Mouse (Mus musculus) induced T-regulatory cell, adult 2 months (primary cell): ENCODE results near the gene Fbxl15.

Experiments
- DNase-seq: peaks from one replicate; pipeline ENCODE4 v3.0.0-alpha.2; 2012; ENCODE audit warnings: low read depth

Fbxl15 gene

GRCm38 (mm10) chr19:46347936-46348668 lies 20.1 kb downstream of the Fbxl15 start:
- peak; percentile 32 for DNase-seq

- DNase-seq = peak; percentile 81
Measured at GRCm38 (mm10) chr19:46348761-46349458, 20.9 kb downstream of the Fbxl15 start.

DNA sequence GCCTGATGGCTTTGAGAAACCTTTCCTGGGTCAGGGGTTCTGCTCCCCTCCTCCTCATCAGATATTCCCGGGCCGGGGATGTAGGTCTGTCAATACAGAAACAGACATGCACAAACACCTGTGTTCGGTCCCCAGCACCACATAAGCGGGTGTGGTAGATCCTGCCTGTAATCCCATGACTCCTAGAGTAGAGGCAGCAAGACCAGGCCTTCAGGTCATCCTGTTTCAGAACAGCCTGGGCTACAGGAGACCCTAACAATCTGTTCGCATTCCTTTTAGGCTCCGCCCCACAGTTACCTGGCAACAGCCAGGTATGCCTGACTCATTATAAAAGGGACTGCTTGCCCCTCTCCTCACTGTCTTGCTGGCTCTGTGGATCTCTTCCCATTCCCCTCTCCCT lies 21.6 kb downstream of the Fbxl15 start:
- DNase-seq = no peak

DNA sequence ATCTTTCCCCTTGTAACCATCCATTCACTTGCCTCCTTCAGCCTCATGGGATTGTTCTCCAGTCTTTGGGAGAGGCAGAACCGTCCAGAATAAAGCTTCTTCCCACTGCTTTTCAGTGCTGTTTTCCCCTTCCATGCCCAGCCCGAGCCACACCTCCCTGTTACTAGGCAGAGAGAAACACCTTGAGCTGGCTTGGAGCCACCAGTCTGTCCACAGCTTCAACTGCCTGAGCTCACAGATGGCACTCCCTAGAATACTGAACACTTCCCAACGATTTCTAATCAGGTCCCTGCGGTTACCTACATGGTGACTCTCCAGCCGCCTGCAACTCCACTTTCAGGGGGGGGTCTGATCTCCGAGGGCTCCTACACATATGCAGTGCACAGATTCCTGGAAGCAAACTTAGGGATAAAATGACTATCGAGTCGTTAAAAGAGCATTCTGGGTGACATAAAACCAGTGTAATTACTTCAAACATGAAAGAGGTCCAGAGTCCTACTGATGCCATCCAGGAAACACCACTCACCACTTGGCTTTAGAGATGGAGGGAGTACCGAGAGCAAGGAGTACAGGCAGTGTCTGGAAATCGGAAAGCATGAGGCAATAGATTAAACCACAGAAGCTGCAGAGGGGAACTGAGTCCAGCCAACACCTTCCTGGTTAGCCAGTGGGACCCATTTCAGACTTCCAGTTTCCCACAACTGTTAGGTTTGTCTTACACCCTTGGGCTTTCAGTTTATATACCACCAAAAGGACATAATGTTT lies 22.4 kb downstream of the Fbxl15 start, which contains the start of gene 2310034G01Rik:
2310034G01Rik (minus strand) TSS at position 135 of the 765 bp plus-strand sequence.
- no peak for DNase-seq

DNA sequence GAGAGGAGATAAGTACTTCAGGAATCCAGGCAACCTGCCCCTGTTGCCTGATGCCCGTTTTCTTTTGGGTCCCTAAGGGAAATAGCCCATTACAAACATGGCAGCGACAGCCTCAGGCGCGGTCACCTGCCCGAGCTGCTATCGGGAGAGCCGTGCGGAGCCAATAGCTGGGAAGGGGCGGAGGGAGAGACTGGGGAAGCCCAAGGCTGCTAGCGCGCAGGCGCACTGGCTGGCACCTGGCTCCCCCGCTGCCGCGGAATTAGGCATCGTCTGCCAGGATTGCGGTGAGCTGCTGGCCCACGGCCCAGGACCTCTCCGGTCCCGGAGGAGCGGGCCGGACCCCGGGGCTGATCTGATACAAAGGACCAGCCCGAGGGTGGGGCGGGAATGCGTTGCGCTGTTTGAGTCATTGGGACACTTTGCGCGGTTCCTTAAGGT lies 28.7 kb downstream of the Fbxl15 start:
- peak; percentile 92 for DNase-seq

DNA sequence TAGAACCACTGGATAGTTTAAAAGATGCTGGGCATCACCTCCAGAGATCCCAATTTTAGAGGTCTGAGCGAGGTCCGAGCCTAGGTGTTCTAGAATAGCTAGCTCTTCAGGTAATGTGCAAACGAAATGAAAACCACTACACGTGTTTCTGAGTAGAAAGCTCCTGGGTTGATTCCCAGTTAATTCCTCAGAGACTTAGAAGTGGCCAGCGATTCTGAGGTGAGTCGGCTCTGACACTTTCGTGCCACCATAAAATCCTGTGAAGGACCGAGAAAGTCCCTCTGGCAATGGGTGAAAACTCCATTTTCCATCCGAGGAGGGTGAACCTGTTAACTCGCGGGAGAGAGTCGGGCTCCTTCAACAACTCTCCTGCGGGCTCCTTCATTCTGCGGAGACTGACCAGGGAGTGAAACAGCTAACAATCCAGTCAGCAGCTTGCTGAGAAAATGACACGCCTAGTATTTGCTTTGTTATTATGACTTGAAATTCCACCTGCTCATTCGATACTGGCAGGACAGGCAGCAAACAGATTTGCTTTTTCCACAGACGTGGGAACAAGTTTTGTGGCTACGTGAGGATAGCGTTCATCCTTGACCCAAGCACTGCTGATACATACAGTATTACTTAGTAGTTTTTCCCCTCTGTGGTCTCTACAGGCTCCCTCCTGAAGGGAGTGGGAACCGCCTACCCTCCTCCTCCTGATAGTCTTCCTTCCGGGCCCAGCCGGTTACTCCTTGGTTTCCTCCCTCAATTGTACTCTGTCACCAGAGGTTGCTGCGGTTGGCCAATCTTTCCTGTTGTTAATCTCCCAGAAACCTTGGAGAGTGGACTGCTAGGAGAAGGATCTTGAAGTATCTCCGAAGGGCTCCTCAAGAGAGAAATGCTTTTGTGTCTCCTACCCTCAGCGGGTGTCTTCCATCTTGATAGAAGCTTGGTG lies 29.6 kb downstream of the Fbxl15 start:
- DNase-seq = peak; percentile 48

- no peak for DNase-seq
Measured at GRCm38 (mm10) chr19:46358381-46358780, 30.4 kb downstream of the Fbxl15 start.

- DNase-seq = no peak
Measured at GRCm38 (mm10) chr19:46362104-46362503, 34.1 kb downstream of the Fbxl15 start.

DNA sequence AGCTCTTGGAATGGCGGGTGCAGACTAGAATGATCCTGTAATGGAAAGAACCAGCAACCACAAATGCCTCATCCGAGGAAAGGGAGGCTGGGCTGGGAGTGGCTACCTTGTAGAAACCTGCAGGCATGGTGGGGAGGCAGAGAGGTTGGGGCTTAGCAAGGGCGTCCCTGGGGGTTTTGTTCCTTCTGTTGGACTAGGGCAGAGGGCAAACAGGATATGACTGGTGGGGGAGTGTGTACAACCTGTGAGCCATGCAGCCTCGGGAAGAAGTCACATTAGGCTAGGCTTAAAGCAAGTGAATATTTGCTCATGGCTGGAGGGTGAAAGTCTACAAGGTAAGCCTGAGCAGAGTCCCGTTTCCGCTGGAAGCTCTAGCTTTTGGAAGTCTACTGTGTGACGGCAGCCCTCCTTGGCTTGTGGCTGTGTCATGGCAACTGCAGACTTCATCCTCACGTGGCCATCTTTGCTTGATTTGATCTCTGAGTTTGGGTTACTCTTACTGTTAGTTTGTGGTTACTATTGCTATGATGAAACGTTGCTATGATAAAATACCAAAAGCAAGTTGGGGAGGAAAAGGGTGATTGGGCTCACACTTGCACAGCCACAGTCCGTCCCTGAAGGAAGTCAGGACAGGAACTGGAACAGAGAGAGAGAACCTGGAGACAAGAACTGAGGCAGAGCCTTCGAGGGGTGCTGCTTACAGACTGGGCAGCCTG lies 35.5 kb downstream of the Fbxl15 start:
- no peak for DNase-seq

GRCm38 (mm10) chr19:46367798-46368590 lies 40.0 kb downstream of the Fbxl15 start:
- no peak for DNase-seq

- DNase-seq = peak; percentile 41
Measured at GRCm38 (mm10) chr19:46369204-46369603, 41.2 kb downstream of the Fbxl15 start.

DNA sequence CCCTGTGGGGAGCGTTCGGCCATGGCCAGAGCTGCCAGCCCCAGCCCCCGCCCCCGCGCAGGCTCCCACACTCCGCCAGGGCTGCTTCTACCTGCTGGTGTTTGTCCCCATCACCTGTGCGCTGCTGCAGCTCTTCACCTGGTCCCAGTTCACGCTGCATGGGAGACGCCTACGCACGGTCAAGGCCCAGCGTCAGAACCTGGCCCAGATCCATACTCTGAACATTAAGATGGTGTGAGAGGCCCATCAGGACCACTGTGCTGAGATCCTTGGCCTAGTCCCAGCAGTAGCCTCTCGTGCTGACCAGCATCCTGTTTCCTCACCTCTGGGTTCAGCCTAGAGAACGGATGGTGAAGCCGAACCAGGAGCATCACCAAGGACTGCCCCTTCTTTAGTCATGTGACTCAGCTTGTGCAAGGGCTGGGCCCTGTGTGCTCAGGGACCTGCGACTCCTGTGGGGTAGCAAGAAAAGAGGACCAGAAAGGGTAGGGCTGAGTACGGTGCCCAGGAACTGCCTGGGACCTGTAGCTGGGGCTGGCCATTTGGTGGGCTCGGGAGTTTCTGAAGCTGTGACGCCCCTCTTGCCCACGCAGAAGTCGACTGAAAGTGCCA lies 46.6 kb downstream of the Fbxl15 start:
- no peak for DNase-seq

DNA sequence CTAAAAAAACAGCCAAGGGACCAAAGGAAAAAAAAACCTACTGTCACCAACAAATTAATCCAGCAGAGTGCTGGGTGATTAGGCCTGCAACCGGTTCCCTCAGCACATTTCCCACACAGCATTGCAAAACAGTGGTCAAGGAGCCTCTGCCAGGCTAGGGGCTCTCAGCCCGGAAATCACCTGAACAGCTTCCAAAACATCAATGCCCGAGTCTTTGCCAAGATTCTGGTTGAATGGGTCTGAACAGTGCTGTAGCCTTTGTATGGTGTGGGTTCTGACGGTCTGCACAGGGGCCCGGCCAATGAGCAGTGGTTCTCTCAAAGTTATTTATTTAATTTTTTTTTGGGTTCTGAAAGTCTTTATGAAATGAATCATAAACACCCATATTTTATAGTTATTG lies 47.5 kb downstream of the Fbxl15 start:
- no peak for DNase-seq

- no peak for DNase-seq
Measured at GRCm38 (mm10) chr19:46375891-46376290, 47.9 kb downstream of the Fbxl15 start.
